Mouse (Mus musculus): ENCODE measurements at regions not wholly inside any gene's neighbourhood (a gene's known extent, or its start where the extent isn't known, plus 50 kb on each side); places are given as distances from the start of the nearest gene placed in this dataset.

DNA sequence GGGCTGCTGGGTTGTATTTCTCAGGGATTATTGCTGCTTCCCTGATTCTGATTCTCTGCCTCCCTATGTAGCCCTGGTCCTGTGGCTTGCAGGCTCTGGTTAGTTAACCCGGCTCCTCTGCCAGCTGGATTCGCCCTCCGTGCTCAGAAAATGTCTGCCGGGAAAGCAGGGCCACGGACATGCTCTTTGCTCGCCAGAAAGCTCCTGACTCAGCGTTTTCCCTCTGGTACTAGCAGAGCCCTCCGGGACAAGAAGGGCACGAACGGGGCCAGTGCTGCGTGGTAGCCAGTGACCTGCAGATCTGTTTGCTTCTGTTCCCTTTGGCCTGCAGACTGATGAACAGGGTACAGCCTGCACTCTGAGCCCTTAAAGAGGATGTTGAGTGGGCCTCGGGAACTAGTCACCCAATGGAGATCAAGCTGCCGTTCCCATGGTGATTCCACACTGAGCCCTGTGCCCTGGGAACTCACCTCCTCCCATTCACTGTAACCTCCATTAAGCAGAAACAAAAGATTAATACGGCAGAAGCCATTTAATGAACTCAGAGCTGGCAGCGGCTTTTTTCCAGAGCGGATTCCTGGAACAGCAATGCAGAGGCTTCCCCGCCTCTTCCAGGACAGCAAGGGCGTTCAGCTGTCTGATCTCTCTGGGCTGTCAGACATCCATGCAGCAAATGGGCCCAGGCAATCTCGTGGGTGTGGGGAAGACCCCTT lies 159.9 kb upstream of the Myt1l start:
- TF ChIP-seq EP300 (IDR thresholded peaks at IDR 0.05; ENCODE audit: low read depth), result no peak
- TF ChIP-seq CTCF (IDR thresholded peaks at IDR 0.05; ENCODE audit: low read depth), result no peak
- H3K27ac ChIP-seq (ENCODE audit: low read depth), result no peak overlapping the region
- ATAC-seq (ENCODE audit: insufficient read depth, low read depth), result peak; percentile 11; the same call in 1 of the 2 replicates

DNA sequence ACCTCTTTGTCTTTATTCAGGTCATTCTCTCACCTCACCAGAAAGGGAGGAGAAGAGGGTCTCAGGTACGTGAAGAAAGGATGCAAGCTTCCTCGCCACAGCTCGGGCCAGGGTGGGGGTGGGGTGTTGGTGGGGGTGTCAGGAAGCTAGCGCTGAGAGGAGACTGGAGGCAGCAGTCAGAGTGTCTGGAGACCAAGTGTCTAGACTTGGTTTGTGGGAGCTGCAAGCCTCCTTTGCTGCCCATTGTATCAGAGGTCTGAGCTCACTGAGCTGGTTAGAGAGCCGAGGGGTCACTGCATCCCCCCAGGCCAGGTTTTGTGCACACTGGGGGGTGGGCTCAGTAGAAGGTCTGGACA lies 159.4 kb upstream of the Myt1l start:
- 24% methylated on average over 5 of the region's 5 CpGs for whole genome bisulfite sequencing
- Histone ChIP-seq H3K36me3 (replicated peaks; ENCODE audit: control insufficient read depth, insufficient read depth, low read length) (no peaks in the 10 kb centered on the region), H3K9me3 (replicated peaks; ENCODE audit: control insufficient read depth, low read length) (no peaks in the 10 kb centered on the region), H3K4me1 (ENCODE audit: control insufficient read depth, insufficient read depth) (peaks cover 23% of the 10 kb centered on the region), H3K27me3 (ENCODE audit: control insufficient read depth, insufficient read depth, low read length) (no peaks in the 10 kb centered on the region), H3K4me3 (ENCODE audit: low read depth, low read length) (0 out of 2 replicates have a peak overlapping the region, but pooled peaks have one; percentile 17), H3K27ac (ENCODE audit: low read depth) (no peak overlapping the region), H3K9ac (replicated peaks; ENCODE audit: low read depth, low read length) (no peak overlapping the region), H3K4me2 (ENCODE audit: low read depth, low read length) (peak overlapping the region; percentile 51)
- ATAC-seq (ENCODE audit: insufficient read depth, low read depth) (no peak), DNase-seq (ENCODE audit: low spot score) (no peak)
- TF ChIP-seq CTCF (IDR thresholded peaks at IDR 0.05; ENCODE audit: low read depth) (no peak), EP300 (IDR thresholded peaks at IDR 0.05; ENCODE audit: low read depth) (no peak)

More for the DNA sequence above, 159.9 kb upstream of the Myt1l start:
- H3K36me3 ChIP-seq (replicated peaks; ENCODE audit: control insufficient read depth, insufficient read depth, low read length), result no peaks in the 10 kb centered on the region
- H3K4me2 ChIP-seq (ENCODE audit: low read depth, low read length), result peak overlapping the region; percentile 51
- H3K4me1 ChIP-seq (ENCODE audit: control insufficient read depth, insufficient read depth), result peaks cover 23% of the 10 kb centered on the region
- peak overlapping the region; percentile 17 for H3K4me3 ChIP-seq (ENCODE audit: low read depth, low read length)
- DNase-seq (ENCODE audit: low spot score), result no peak
- 20% methylated on average over 19 of the region's 19 CpGs for WGBS
- no peaks in the 10 kb centered on the region for H3K9me3 ChIP-seq (replicated peaks; ENCODE audit: control insufficient read depth, low read length)
- H3K9ac ChIP-seq (replicated peaks; ENCODE audit: low read depth, low read length), result no peak overlapping the region
- no peaks in the 10 kb centered on the region for H3K27me3 ChIP-seq (ENCODE audit: control insufficient read depth, insufficient read depth, low read length)

DNA sequence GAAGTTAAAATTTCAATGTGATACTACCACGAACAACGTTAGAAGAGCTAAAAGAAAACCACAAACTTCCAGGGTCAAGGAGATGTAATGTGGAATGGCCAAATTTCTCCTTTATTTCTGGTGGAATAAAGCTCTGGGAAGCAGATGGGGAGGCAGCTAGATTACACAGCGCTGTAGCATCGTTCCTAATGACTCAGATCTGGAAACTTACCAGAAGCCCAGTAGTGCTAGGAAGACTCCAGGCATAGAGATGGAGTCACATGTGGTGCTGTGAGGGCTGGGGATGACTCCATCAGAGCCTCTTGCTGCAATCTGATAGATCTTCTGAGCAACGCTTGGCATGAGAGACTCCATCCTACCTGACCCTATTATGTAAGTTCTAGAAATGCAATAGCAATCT lies 136.4 kb upstream of the Myt1l start:
- DNase-seq (ENCODE audit: low spot score), result no peak
- Histone ChIP-seq H3K27me3 (ENCODE audit: control insufficient read depth, insufficient read depth, low read length) (no peaks in the 10 kb centered on the region), H3K36me3 (replicated peaks; ENCODE audit: control insufficient read depth, insufficient read depth, low read length) (no peaks in the 10 kb centered on the region), H3K4me3 (ENCODE audit: low read depth, low read length) (no peak overlapping the region), H3K27ac (ENCODE audit: low read depth) (no peak overlapping the region), H3K4me1 (ENCODE audit: control insufficient read depth, insufficient read depth) (no peaks in the 10 kb centered on the region), H3K9ac (replicated peaks; ENCODE audit: low read depth, low read length) (no peak overlapping the region), H3K4me2 (ENCODE audit: low read depth, low read length) (no peak overlapping the region), H3K9me3 (replicated peaks; ENCODE audit: control insufficient read depth, low read length) (no peaks in the 10 kb centered on the region)
- WGBS, result 62% methylated on average over 5 of the region's 5 CpGs
- no peak for ATAC-seq (ENCODE audit: insufficient read depth, low read depth)
- TF ChIP-seq EP300 (IDR thresholded peaks at IDR 0.05; ENCODE audit: low read depth) (no peak), CTCF (IDR thresholded peaks at IDR 0.05; ENCODE audit: low read depth) (no peak)

DNA sequence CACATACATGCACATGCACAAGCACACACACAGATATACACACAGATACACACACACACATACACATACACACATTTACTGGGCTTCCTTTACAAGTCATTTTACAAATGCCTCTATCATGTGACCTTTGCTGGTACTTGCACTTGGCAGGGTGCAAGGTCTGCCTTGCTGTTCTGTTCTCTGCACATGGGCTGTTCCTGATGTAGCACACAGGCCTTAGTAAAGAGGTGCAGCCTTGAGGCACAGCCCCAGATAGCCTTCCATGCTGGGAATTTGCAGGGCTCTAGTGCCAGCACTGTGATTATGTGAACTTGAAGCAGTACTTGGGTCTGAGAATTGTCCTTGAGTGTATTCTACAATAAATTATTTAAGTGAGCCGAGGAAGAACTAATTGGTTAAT lies 133.9 kb upstream of the Myt1l start:
- Histone ChIP-seq H3K4me1 (ENCODE audit: control insufficient read depth, insufficient read depth) (0 out of 2 replicates have a peak, but pooled peaks cover 5% of the 10 kb centered on the region), H3K9me3 (replicated peaks; ENCODE audit: control insufficient read depth, low read length) (no peaks in the 10 kb centered on the region), H3K4me2 (ENCODE audit: low read depth, low read length) (no peak overlapping the region), H3K9ac (replicated peaks; ENCODE audit: low read depth, low read length) (no peak overlapping the region), H3K36me3 (replicated peaks; ENCODE audit: control insufficient read depth, insufficient read depth, low read length) (no peaks in the 10 kb centered on the region), H3K4me3 (ENCODE audit: low read depth, low read length) (no peak overlapping the region), H3K27ac (ENCODE audit: low read depth) (no peak overlapping the region), H3K27me3 (ENCODE audit: control insufficient read depth, insufficient read depth, low read length) (no peaks in the 10 kb centered on the region)
- DNase-seq (ENCODE audit: low spot score), result no peak
- no peak for TF ChIP-seq EP300 (IDR thresholded peaks at IDR 0.05; ENCODE audit: low read depth)
- no peak for TF ChIP-seq CTCF (IDR thresholded peaks at IDR 0.05; ENCODE audit: low read depth)
- ATAC-seq (ENCODE audit: insufficient read depth, low read depth), result no peak
- WGBS, result 78% methylated on average over 1 of the region's 1 CpGs

DNA sequence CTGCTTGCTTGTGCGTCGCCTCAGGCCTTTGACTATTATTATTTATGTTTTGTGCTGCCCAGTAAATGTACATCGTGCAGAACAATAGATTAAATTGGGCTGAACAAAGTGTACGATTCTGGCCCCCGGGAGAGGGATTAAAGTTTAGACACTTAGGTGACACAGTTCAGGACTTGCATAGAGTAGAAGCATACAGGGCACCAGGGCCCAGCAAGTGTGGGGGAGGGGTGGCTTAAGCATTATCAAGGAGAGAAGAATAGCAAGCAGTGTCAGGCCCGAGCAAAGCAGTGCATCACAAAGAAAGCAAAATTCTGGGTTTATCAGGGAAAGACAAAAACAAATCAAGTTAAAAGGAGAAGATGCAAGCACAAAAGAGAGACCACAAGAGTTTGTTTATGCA lies 133.3 kb upstream of the Myt1l start:
- H3K27me3 ChIP-seq (ENCODE audit: control insufficient read depth, insufficient read depth, low read length), result no peaks in the 10 kb centered on the region
- DNase-seq (ENCODE audit: low spot score) (no peak), ATAC-seq (ENCODE audit: insufficient read depth, low read depth) (no peak)
- no peaks in the 10 kb centered on the region for H3K9me3 ChIP-seq (replicated peaks; ENCODE audit: control insufficient read depth, low read length)
- H3K4me3 ChIP-seq (ENCODE audit: low read depth, low read length), result no peak overlapping the region
- 57% methylated on average over 6 of the region's 6 CpGs for WGBS
- H3K4me2 ChIP-seq (ENCODE audit: low read depth, low read length), result no peak overlapping the region
- H3K4me1 ChIP-seq (ENCODE audit: control insufficient read depth, insufficient read depth), result 0 out of 2 replicates have a peak, but pooled peaks cover 5% of the 10 kb centered on the region
- H3K27ac ChIP-seq (ENCODE audit: low read depth), result no peak overlapping the region
- no peaks in the 10 kb centered on the region for H3K36me3 ChIP-seq (replicated peaks; ENCODE audit: control insufficient read depth, insufficient read depth, low read length)
- H3K9ac ChIP-seq (replicated peaks; ENCODE audit: low read depth, low read length), result no peak overlapping the region
- TF ChIP-seq CTCF (IDR thresholded peaks at IDR 0.05; ENCODE audit: low read depth), result no peak
- TF ChIP-seq EP300 (IDR thresholded peaks at IDR 0.05; ENCODE audit: low read depth), result no peak

Data from heart, postnatal 0 days (tissue).